Mouse (Mus musculus) retina, adult 2 months (tissue): ENCODE data around the gene Glrx.
"Not testable (repeated sequence)": the region's sequence is repeated elsewhere in the genome, so short reads cannot be mapped to it uniquely, and the experiment has no call there.

Experiments
- DNase-seq: peaks from one replicate; pipeline ENCODE4 v3.0.0-alpha.2; 2012; ENCODE audit warnings: low read depth, low spot score

The Glrx gene

DNA sequence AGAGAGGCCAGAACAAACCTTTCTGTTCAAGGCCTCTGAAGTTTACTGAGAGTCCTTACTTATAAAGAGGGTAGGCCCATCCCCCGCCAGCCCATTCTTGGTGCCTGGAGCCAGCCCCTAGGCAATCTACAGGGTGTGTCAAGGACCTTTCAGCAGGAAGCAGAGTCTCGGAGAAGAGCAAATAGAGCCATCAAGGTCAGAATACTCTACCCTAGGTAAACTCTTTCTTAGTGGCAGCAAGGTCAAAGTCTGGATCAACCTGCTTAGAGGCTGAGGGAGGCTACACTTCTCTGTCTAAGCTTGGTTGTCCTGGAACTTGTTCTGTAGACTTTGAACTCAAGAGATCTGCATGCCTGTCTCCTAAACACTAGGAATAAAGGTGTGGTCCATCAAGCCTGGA is 4.2 kb upstream of the Glrx start:
- no peak for DNase-seq

DNA sequence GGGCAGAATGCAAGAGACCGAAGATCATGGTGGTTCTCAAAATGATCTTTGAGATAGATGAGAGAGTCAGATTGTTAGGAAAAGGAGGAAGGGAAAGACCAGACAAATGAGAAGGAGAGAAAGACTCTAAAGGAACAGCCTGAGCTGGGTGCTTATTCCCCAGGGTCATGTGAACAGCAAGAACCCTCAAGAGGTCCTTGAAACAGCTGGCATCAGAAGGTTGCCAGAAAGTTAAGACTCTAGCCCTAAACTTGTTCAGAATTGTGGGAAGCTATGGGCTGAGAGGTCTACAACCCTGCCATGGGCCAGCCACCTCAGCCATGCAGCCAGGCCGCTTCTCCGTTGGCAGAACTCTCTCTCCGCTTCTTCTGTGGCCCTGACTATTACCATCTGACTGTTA is 1.2 kb upstream of the Glrx start:
- no peak for DNase-seq

DNA sequence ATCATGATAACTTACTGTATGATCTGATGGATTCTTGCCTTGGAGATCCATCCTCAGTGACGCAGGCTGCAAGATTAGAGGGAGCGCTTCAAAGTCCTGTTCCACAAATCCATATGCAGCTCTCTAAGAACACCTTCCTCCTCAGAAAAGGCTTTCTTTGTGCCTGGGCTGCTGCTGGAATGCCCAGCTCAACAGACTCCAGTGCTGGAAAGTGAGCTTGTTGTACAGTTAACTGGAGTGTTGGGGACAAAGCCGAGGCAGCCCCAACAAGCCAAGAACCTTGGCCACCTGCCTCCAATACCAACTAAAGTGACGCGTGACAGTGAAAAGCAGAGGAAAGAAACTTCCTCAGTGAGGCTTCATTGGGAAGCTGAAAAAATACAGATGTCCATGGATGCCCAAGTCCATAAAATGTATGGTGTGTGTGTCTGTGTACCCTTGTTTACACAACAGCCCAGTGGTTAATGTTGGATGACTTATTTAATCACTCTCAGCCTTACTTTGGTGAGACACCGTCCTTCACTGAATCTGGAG is 1.2 kb downstream of the Glrx start:
- DNase-seq, result no peak

DNA sequence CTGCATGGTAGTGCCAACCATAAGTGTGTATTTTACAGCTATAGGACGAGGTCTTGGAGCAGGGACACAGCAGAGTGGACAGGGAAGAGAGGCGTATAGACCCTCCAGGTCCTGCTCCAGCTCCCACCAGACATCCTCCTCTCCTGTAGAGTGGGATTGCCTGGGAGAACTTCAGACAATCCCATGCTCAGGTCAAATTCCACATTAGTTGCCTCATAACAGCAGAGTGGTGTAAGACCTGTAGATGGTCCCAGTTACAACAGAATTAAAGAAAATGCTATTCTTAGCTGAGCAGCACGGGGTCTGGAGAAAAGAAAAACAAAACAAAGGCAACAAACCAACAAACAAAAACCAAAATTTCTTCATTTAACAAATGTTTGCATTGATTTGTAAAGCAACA is 2.3 kb downstream of the Glrx start:
- DNase-seq, result no peak

DNA sequence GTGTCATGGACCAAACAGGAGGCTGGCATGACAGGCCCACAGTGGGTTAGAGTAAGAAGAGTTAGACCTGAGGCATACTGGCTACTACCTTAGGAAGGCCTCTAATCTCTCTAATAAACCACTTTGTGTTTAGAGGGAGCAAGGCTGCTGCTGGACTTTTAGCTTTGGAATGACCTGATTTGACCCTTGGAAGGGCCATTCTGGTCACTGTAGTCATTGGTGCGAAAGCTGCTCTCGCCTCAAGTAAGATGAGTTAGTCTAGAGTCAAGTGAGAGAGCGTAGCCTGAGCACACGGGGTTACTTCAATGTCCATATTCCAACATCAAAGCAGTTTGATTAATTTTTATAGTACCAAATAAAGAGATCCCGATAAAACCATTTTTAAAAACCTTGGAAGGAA is 3.7 kb downstream of the Glrx start:
- DNase-seq, result no peak

DNA sequence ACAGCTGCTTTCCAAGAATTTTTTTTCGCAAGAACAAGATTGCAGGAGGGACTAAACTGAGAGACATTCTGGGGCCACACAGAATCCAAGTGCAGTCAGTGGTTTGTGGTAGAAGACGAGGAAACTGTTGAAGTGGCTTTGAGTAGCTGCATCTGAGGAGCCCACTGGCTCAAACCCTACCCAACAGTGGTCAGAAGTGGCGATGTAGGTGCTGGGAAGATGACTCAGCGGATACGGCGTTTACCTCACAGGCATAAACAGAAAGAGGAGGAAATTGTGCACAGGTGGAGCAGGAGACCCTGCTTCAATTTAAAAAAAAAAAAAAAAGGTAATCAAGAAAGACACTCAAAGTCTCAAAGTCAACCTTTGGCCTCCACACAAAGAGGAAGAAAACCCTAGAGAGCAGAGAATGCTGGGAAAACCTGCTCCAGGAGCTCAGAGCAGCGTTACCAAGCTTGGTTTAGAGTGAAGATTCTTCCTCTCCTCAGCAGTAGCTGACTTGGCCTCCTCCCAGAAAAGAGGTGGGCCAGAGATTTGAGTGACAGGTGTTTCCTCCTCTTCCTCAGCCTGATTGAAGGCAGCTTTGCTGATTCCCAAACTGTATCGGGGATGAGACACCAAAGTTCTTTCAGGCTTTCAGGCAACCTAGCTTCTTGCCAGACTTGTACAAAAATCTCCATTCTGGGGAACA is 4.5 kb downstream of the Glrx start:
- no peak for DNase-seq

DNA sequence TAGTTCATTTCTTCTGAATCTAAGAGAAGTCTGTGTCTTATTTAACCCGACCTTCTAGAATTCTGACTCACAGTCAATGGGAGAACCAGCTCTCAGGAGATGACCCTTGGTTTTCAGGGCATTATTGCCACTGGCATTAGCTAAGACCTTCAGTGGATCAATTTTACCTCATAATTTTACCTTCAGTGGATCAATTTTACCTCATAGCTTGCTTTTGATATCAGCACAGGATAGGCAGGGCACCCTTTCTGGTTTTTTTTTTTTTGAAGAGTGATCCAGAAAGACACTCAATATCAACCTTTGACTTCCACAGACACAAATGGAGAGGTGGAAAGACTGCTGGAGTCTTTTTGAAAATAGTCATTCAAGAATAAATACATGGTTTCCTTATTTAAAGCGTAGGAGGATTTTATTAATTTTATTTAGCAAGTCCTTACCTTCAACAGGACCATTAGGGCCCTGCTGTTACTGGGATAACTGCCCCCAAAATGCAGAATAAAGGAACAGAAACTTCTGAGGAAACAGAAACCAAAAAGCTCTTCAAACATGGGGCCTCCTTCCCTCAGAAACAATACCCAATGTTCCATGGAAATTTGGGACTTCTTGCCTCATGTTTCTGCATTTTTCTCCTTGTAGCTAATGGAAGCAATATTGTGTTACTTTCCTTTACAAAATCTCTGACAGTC is 5.3 kb downstream of the Glrx start:
- DNase-seq, result no peak

DNA sequence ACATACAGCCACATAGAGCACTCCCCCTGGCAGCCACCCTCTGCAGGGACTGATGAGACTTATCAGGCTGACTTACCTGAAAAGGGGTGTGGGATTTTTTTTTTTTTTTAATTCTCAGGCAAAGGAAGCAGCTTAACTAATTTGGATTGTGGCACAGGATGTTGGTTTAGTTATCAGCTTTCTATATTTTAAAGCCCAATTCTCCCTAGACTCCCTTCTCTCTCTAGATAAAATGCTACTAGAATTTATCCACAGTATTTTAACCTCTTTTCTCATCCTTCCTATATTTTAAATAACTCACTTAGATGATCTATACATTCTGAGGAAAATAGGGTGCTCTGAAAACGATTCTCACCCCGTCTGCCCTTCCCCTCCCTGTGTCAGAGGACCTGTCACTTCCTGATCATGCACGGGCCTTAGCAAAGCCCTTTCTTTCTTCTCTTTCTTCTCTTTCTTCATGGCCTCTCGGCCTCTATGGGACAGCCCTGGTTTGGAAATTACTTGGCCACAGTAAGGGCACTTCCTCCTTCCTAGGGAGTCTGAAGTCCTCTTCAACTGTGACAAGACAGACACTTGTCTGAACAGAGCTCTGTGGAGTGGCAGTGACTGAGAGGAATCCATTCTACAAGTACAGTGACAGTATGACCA is 6.0 kb downstream of the Glrx start:
- no peak for DNase-seq

DNA sequence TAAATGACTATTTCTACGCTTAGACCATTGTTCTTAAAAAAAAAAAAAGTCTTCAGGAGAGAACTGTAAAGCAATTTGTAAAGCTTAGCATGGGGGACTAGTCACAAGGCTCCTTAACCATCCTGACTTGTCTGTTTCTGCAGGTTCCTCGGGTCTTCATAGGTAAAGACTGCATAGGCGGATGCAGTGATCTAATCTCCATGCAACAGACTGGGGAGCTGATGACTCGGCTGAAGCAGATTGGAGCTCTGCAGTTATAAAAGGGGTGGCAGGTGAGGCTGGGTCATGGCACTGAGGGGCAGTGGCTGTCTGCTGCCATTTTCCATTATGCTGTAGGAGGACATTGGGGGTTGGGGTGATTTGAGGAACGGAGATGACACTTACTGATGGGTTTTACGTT is 7.4 kb downstream of the Glrx start:
- no peak for DNase-seq

DNA sequence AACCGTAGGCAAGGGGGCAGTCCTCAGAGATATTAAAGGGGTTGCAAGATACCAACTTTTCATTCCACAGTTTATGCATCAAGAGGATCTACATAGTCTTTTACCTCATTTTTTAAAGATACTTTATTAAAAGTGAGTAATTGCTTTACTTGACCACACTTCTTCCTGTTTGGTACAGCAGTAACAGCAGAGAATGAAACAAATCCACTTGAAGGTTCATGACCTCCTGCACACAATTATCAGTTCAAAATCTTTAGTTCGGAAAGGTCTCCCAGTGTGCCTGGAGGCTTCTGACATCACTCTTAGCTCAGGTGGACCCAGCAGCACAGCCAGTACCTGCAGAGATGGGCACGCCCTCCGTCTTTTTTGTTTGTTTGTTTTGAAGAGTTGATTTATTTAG is 12.4 kb downstream of the Glrx start:
- DNase-seq, result no peak

DNA sequence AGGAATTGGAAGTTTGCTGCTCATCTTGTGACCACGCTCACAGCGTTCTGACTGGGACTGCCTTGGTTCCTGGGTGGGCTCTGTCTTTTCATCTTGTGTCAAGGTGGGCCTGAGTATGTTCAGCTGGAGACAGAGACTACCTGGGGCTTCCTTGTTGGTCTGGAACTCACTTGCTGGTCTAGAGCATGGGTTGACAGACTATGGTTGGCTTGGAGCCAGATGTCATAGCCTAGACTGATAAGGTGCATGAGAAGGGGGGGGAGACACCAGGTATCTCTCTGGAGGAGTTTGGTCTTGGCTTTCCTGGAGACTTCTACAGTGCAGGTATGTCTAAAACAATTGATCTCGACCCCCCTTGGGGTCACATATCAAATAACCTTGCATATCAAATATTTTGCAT is 13.4 kb downstream of the Glrx start:
- no peak for DNase-seq

DNA sequence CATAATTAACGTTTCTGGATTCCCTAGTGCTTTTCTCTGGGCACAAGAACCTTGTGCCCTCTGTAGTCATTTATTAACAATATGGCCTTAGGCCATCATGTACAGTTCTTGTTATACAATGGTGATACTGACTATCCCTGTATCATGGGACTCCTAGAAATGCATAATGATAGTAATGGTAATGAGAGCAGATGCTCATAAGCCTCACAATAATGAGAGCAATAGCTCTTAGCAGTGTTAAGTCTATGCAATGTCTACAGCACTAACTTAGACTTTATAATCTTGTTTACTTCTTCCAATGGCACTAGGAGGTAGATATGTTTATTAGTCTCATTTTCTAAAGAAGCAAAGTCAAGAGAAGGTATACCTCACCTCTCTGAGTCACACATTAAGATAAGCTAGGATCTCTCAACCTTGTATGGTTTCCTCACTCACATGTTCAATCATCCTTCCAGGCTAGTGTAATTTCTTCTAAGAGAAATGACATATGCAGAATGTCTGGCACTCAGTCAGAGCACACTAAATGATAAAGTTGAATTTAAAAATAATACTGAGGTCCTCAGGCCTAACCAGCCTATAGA is 19.7 kb downstream of the Glrx start:
- DNase-seq, result no peak

DNA sequence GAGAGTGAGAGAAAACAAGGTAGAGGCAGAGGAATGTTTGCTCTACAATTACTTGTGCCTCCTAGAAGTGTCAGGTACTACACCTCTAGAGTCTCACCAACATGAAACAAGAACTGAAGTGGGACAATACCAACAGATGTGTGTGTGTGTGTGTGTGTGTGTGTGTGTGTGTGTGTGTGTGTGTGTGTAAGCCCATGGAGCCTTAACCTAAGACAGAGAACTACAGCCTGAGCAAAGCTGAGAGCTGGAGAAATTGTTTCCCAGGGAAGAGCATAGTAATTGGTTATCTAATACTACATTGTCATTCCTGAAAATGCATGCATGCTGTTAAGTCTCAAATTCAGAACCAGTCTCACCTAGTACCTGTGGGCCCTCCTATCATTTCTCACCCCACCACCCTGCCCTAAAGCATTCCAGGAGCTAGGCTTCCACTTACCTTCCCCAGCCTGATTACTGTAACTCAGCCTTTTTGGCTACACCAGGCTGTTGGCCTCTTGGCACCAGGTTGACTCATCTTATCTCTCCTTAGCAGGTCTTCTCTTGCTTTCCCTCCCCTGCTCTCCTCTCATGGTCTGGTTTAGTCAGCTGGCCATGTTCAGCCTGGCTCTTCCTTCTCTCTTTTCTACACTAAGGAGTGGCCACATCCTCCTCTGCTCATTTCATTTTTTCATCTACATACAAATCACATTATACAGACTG is 26.0 kb downstream of the Glrx start:
- DNase-seq, result no peak

DNA sequence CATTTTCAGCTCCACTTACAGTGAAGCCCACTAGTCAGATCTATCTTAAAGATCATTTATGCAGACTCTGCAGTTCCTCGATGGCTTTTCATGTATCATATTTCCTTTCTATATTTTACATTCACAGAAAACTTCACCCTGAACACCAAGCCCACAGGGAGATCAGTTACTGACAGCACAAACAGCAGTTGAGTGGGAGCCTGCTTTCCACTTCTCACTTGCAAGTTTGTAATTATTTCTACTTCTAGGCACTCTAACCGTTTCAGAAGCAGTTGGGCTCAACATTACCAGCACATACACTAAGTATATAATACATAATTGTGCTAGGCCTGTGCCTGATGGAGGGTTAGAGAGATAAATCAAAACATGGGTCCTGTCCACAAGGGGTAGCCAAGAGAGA is 28.2 kb downstream of the Glrx start:
- no peak for DNase-seq

DNA sequence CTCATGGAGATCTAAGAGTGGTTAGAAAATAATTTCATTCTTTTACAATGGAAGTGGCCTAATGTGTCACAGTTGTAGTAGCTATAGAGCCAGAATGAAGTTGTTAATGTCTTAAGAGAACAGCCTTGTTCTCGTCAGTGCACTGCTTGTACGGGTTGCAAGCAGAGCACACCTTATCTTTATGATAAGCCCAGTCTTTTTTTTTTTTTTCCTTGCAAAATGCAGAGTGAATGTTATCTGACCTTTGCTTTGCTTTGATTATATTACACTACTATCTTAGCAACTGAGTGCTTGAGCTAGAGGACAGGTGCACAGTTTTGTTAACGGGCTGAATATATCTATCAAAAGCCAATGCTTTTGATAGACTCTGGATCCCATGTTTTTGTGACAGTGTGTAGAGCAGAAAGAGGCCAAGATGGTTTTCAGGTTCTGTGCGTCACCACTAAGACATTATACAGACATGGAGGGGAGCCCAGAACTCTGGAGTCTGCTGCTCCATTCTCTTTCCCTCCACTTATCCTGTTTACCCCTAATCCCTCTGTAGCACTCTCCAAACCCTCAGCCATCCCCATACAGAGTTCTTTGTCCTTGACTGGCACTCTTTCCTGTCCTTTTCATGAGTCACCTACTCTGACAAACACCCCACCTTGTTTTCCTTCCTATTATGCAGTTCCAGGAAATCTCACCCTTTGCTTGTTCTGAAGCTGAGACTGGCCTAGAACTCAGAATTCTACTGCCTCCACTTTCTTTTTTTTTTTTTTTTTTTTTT is 35.1 kb downstream of the Glrx start:
- no peak for DNase-seq

DNA sequence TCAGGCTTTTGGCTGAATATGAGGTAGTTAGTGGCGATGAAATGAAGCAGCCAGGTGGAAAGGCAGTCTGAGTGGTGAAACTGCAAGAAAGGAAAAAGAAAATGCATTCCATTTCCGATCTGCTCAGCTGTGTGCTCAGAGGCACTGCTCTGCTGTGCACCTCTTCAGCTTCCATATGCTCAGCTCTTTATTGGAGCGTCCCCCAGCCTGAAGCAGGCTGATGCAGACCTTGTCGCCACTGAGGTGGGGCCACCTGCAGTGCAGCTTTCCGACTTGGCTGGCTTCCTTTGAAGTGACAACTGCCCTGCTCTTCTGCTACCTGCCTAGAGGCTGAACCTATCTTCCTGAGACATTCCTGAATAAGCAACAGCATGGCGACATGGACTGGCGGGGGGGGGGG is 36.5 kb downstream of the Glrx start:
- DNase-seq, result not testable (repeated sequence)

DNA sequence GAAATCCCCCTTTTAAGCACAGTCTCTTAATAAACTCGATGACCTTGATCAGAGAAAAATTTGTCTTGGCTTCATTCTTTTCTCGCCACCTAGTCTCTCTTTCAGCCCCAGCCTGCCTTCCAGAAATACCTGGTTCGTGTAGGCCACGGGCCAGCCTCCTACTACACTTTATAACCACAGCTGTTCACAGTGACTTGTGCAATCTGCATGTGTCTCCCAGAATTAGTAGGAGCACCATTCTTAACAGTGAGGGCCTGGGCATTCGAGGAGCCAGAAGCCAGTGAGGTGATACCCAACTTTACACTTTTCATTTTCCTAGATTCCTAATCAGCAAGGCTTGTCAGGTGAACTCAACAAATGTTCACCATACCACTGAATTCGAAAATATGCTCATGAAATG is 36.9 kb downstream of the Glrx start:
- no peak for DNase-seq

DNA sequence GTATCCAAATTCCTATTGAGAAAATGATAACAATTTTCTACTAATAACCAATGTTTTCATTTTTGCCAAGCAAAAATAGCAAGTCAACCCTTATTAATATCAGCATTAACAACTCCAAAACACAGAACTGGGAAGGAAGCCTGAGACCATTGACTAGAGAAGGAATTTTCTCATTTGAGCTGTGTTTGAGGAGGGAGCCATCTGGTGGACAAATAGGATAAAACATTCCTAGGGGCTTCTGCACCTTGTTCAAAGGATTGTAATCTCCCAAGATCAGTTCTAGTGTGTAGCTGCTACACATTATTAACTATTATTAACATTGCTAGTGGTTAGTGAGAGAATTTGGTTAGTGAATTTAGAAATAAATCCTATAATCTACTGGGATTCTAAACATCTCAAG is 38.2 kb downstream of the Glrx start:
- peak; percentile 42 for DNase-seq

DNA sequence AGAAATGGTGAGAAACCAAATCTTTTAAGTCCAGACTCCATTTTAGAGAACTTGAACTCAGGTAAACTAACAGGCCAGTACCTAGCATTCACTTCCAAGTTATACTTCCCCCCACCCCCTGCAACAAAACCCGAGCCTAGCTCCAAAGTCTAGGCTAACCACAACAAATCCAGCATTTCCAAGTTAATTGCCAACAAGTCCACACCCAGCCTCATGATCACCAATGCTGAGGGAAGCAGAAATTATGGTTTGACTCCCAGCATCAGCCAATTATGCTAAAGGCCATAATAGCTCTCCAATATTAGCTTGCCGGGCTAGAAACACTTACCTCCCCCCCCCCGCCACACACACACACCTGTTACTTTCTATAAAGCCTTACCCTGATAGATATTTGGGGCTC is 40.1 kb downstream of the Glrx start:
- DNase-seq, result no peak

DNA sequence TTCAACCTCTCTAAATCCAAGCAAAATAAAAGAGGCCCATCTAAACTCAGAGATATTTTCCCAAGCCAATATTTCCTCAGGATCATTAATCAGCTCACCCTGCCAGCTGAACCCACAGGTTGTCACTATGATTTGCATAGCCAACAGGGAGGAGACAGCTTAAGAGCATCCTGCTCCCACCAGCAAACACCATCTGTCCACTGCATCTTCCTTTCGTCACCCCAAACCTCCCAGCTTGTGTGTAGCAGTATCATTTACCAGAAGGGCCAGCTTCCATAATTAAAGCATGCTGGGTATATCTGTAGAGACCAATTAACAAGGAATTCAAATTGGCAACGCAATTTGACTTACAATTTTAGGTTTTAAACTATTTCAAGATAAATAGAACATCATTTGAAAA is 40.8 kb downstream of the Glrx start:
- DNase-seq, result no peak

DNA sequence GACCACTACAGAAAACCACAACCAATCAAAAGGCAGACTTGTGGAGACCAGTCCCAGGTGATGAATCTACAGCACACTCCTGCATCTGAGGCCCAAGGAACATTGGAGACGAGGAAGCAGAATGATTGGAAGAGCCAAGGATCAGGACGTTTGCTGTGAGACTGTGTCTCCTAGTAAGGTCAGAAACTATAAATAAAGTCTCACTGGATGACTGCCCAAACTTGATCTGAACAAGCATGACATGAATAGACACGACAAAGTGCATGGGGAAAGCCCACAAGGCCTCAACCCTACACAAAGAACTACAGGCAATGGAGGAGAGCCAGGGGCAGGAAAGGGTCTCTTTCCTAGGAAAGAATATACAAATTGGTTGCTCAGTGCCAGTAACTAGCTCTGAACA is 44.1 kb downstream of the Glrx start:
- DNase-seq, result no peak
